Mouse (Mus musculus) lung, postnatal 0 days (tissue): ENCODE measurements around the gene Tnni2.

Source experiments
- CTCF ChIP-seq: IDR thresholded peaks from 2 replicates; pipeline ENCODE4 v1.5.1; 2016; ENCODE audit warnings: antibody characterized with exemption, mild to moderate bottlenecking
- EP300 ChIP-seq: IDR thresholded peaks from 2 replicates; pipeline ENCODE4 v1.6.1; 2016; ENCODE audit warnings: antibody characterized with exemption, mild to moderate bottlenecking, control low read depth

GRCm38 (mm10) chr7:142449038-142449617, 7.5 kb downstream of the Tnni2 start:
- TF ChIP-seq CTCF (no peak), EP300 (no peak)
